Mouse (Mus musculus): ENCODE measurements around the gene Pilrb2. TPM values are rescaled to one million over a fixed set of nuclear protein-coding genes. Genes with fewer than 3 reads are reported as not detected.
"Not testable (repeated sequence)": the region's sequence is repeated elsewhere in the genome, so short reads cannot be mapped to it uniquely, and the experiment has no call there.

The Pilrb2 gene
- total RNA-seq, 2 experiments from 2014 or later, result not detected

DNA sequence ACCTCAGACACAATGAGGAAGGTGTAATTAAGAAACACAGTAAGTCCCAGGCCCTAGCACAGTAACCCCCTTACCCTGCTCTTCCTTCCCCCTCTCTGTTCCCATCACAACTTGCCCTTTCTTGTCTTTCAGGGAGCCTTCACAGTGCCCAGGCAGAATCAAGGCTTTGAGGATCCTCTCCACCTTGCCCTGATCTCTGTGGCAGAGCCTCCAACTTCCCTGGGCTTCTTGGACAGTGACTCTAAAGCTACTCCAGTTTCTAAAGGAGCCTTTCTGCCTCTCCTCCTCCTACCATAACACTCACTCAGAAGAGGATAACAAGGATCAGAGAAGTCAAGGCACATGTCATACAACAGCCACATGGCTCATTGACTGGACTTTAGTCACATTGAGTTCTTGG is 35.0 kb downstream of the Pilrb2 start:
- intact Hi-C loops (cut with DNase I), result no loop called here
- DNase-seq (ENCODE audit: low spot score in 2 of 2), result no peak

DNA sequence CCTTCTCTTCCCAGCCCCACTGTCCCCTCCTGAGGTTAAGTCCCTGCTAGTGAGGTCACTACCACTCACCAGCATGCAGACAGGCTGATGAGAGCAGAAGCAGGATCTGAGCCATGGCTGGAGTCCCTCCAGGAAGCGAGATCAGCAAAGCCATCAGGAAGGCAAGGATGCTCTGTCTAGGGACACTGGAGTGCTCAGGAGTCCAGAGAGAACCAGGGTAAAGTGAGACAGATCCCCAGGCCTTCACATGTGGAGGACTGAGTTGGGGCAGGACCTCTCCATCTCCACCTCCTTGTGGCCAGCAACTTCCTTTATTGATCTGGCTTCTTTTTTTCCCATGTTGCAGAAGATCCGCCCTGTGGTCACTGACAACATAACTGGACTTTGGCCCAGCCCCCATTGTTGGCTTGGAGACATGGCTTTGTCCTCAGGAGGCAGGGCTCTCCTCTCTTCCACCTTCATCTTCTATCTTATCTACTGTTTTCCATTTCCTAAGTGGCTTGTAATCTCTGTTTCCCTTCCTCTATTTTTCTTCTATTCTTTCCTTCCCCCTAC is 35.6 kb downstream of the Pilrb2 start, which contains the start of gene Pilra:
TSS of gene Pilra (minus strand) at position 316 of the 555 bp plus-strand sequence.
- intact Hi-C loops (cut with DNase I); DNase-seq (ENCODE audit: low spot score in 2 of 2): not testable (repeated sequence)

DNA sequence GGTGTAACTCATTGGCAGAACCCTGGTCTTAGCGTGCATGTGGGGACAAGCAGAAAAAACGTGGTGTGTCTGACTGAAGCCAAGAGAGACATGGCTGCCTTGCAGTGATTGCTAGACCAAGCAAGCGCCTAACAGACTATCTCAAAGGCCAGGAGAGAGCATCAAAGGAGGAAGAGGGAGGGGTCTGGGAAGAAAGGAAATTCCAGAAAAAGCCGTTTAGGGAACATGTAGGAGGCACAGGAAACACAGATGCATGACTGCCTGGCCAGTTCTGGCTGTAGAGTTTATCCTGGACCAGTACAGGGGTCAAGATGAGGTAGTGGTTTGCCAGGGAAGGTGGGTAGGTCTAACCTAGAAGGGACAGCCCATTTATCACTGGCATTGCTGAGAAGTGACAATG is 38.1 kb downstream of the Pilrb2 start:
- intact Hi-C loops (cut with DNase I), result no loop called here
- DNase-seq (ENCODE audit: low spot score in 2 of 2), result no peak

GRCm38 (mm10) chr5:137831506-137831905 is 40.1 kb downstream of the Pilrb2 start:
- DNase-seq (ENCODE audit: low spot score in 2 of 2), result no peak
- intact Hi-C loops (cut with DNase I), result no loop called here

DNA sequence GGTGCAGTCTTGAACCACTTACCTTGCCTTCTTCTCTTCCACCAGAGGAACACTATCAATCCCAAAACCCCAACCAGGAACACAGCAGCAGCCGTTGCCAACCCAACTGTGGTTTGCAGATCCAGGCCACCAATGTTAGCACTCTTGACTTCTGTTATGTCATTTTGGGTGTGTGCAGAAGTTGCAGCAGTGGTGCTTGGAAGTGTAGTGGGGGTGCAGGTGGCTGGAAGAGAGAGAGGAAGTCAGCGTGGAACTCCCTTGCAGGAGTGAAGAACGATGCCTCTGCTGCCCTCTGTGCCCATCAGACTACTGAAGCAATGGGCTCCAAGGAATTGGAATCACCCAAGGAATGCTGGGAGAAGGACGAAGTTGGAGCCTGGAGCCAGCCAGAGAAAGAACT is 40.5 kb downstream of the Pilrb2 start:
- DNase-seq (ENCODE audit: low spot score in 2 of 2), result no peak

GRCm38 (mm10) chr5:137830238-137830637 is 41.4 kb downstream of the Pilrb2 start:
- intact Hi-C loops (cut with DNase I), result no loop called here
- DNase-seq (ENCODE audit: low spot score in 2 of 2), result peak in 1 of 2 experiments; percentile 10

More for the DNA sequence above, 40.5 kb downstream of the Pilrb2 start:
- intact Hi-C loops (cut with DNase I), result no loop called here

DNA sequence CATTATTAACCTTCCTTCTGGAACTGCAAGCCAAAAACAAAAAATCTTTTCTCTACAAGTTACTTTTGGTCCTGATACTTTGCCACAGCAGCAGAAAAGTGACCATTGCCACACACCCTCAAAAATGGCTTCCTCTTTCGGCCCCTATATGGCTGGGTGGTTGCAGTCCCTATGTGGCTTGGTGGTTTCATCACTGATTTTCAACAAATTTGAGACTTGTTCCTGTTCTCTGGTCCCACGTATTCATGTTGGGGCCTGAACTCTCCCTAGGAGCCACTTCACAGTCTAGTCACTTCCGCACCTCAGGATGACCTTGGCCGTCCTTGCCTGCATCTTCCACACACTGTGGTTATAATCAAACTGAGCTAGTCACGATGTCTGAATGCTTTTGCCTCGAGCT is 42.9 kb downstream of the Pilrb2 start:
- no peak for DNase-seq (ENCODE audit: low spot score in 2 of 2)
- intact Hi-C loops (cut with DNase I), result no loop called here

DNA sequence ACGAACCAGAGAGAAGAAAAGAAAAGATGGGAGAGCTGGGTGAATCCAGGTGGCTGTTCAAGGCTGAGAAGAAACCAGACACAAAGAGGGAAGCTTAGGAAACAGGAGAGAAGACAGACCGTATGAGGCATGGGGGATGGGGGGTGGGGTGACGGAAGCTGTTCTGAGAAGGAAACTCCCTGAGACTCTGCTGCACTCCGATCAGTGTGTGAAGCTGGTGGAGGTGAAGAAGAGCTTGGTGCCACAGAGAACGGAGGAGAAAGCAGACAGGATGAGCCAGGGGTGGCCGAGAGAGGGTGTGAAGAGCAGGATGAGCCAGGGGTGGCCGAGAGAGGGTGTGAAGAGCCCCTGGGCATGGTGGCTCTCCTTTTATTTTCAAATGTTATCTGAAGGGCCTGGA is 45.2 kb downstream of the Pilrb2 start:
- no peak for DNase-seq (ENCODE audit: low spot score in 2 of 2)
- intact Hi-C loops (cut with DNase I), result no loop called here

- intact Hi-C loops (cut with DNase I), result no loop called here
- no peak for DNase-seq (ENCODE audit: low spot score in 2 of 2)
Observed at GRCm38 (mm10) chr5:137825971-137826370, 45.6 kb downstream of the Pilrb2 start.

DNA sequence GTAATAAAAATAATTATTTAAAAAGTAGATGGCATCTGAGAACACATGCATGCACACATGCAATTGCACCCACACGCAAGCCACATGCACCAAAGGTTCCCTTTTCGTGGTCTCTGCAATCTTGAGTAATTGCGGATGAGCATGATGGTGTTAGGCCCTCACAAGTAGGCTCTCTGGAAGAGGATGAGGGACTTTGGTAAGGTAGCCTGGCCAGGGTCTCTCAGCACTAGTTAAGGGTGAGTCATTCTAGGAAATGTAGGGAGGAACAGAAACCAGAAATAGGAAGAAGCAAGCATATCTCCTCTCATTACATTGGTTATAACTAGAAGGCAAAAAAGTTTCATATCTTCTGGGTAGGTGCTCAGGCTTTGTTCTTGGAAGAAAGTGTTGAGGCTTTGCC is 46.6 kb downstream of the Pilrb2 start:
- no peak for DNase-seq (ENCODE audit: low spot score in 2 of 2)

DNA sequence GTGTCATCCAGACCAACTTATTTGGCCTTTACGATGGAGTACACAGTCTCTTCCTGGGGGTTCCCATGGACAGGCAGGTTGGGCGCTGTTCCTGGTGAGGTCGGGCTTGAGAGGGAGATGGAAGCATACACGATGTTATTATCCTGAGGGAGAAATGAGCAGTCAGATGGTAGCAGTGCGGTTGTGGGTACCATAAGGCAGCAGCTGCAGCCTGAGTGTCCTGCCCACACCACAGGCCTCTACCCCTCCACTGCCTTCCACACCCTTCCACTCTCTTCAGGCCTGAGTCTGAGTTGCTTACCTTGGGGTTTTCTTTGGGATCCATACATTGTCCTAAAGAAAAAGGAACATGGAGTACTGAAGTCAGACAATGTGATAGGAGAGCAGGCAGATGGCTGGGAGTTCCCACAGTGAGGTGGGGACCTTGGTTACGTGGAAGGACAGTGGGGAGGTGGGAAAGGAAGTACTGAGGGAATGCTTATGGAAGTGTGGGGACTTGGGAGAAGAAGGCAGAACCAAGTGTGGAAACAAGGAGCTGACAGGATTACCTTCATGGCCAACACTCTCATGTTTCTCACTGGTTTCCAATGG is 48.1 kb downstream of the Pilrb2 start:
- intact Hi-C loops (cut with DNase I), result no loop called here
- DNase-seq (ENCODE audit: low spot score in 2 of 2), result no peak

More for the DNA sequence above, 46.6 kb downstream of the Pilrb2 start:
- intact Hi-C loops (cut with DNase I), result no loop called here

DNA sequence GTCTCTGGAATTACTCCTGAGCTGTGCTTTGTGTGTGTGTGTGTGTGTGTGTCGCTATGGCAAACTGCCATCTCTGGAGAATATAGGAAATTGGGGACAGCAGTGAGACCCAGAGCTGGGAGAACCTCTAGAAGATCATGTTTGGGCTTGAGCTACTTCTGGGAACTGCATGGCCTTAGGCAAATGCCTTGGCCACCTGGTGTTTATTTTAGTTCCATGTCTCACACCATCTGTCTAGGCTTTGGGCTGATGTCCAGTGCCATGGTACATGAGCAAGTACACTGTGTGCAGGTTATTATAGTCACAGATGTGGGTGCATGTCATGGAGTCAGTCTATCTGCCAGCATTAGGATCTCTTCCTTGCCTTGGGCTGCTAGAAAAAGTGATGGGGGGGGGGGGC is 49.0 kb downstream of the Pilrb2 start:
- intact Hi-C loops (cut with DNase I), result no loop called here
- no peak for DNase-seq (ENCODE audit: low spot score in 2 of 2)

GRCm38 (mm10) chr5:137822126-137822525 is 49.5 kb downstream of the Pilrb2 start:
- intact Hi-C loops (cut with DNase I), result no loop called here
- no peak for DNase-seq (ENCODE audit: low spot score in 2 of 2)

- intact Hi-C loops (cut with DNase I), result no loop called here
- DNase-seq (ENCODE audit: low spot score in 2 of 2), result no peak
Observed at GRCm38 (mm10) chr5:137817466-137818222, 54.0 kb downstream of the Pilrb2 start.

Other genes with a start within 250 kb of the Pilrb2 start
- gene Fbxo24, start 242.8 kb downstream of the Pilrb2 start, total RNA-seq (2021), result under 1 TPM; 0.18 to 0.21 TPM
- gene Lrch4, start 242.7 kb downstream of the Pilrb2 start, total RNA-seq (2021), result 10 to 100 TPM; 12.2 to 13.5 TPM
- gene Gm20605, start 242.6 kb downstream of the Pilrb2 start, total RNA-seq (2021), result 10 to 100 TPM in 1 of 2 experiments, 1 to 10 TPM in 1; 9.2 to 11.8 TPM
- gene Sap25, start 230.5 kb downstream of the Pilrb2 start, total RNA-seq (2021), result 1 to 10 TPM; 2.3 to 4.7 TPM
- gene Irs3, start 226.1 kb downstream of the Pilrb2 start, total RNA-seq (2021), result under 1 TPM in 1 of 2 experiments, not detected in 1; 0.32 TPM
- gene Agfg2, start 187.1 kb downstream of the Pilrb2 start, total RNA-seq (2021), result 10 to 100 TPM; 40.0 to 43.9 TPM
- gene Nyap1, start 130.2 kb downstream of the Pilrb2 start, total RNA-seq (2021), result 10 to 100 TPM; 69.0 to 73.4 TPM
- gene Tsc22d4, start 126.1 kb downstream of the Pilrb2 start, total RNA-seq (2021), result 100 to 1,000 TPM; 173 to 195 TPM
- gene Ppp1r35, start 93.0 kb downstream of the Pilrb2 start, total RNA-seq (2021), result 10 to 100 TPM; 23.4 to 27.1 TPM
- gene Mepce, start 84.2 kb downstream of the Pilrb2 start, total RNA-seq (2021), result 10 to 100 TPM; 41.4 to 45.0 TPM
- gene Zcwpw1, start 84.0 kb downstream of the Pilrb2 start, total RNA-seq (2021), result 1 to 10 TPM; 4.6 to 6.7 TPM
- 1 to 10 TPM in 1 of 2 experiments, under 1 TPM in 1; 0.92 to 1.2 TPM for gene Pilra, start 35.5 kb downstream of the Pilrb2 start, total RNA-seq (2021)
- not detected for gene Pilrb1, start 13.7 kb downstream of the Pilrb2 start, total RNA-seq (2021)
- under 1 TPM; 0.11 to 0.18 TPM for gene Cyp3a13, start 49.8 kb upstream of the Pilrb2 start, total RNA-seq (2021)
- gene Gjc3, start 91.3 kb upstream of the Pilrb2 start, total RNA-seq (2021), result 10 to 100 TPM; 16.3 to 22.4 TPM
- gene Azgp1, start 109.7 kb upstream of the Pilrb2 start, total RNA-seq (2021), result not detected
- gene Smok3a, start 149.4 kb upstream of the Pilrb2 start, total RNA-seq (2021), result not detected
- gene Smok3b, start 149.6 kb upstream of the Pilrb2 start, total RNA-seq (2021), result not detected
- not detected for gene Smok3c, start 181.4 kb upstream of the Pilrb2 start, total RNA-seq (2021)
- gene Zkscan1, start 213.3 kb upstream of the Pilrb2 start, total RNA-seq (2021), result 10 to 100 TPM; 39.4 to 40.5 TPM
- 10 to 100 TPM; 16.4 to 16.6 TPM for gene Zscan21, start 245.1 kb upstream of the Pilrb2 start, total RNA-seq (2021)